Mouse (Mus musculus) CH12.LX (cell line): ENCODE data around the gene Ugcg. TPM values are rescaled to one million over a fixed set of nuclear protein-coding genes. Genes with fewer than 3 reads are reported as not detected.

Experiments used
- DNase-seq: peaks from one replicate; pipeline ENCODE4 v3.0.0-alpha.2; 2013; ENCODE audit errors: extremely low read depth
- H3K27ac ChIP-seq: 2 replicates; pipeline ENCODE4 v1.5.1; 2012; ENCODE audit warnings: low read depth, mild to moderate bottlenecking, control low read depth, moderate library complexity; ENCODE audit not compliant: insufficient read depth
- H3K27me3 ChIP-seq: replicated peaks from 2 replicates; pipeline ENCODE3; 2012; ENCODE audit warnings: inconsistent platforms
- H3K36me3 ChIP-seq, 2 experiments: replicated peaks in 1 of 2; 2 replicates each; pipeline versions ENCODE3 to v1.6.1; 2012; ENCODE audit warnings: inconsistent platforms in 1 of 2, low read length in 1 of 2, mild to moderate bottlenecking in 1 of 2, mixed read lengths in 1 of 2, moderate library complexity in 1 of 2; ENCODE audit not compliant: control insufficient read depth in 1 of 2, insufficient read depth in 1 of 2
- H3K4me1 ChIP-seq, 2 experiments: 2 replicates each; pipeline ENCODE4 v1.6.1; 2012; ENCODE audit warnings: inconsistent platforms in 1 of 2, moderate library complexity in 1 of 2; ENCODE audit not compliant: insufficient read depth in 2 of 2, control insufficient read depth in 1 of 2
- H3K4me2 ChIP-seq: 2 replicates; pipeline ENCODE4 v1.6.1; 2012; ENCODE audit warnings: low read depth, mild to moderate bottlenecking, control low read depth; ENCODE audit not compliant: poor library complexity, insufficient read depth, severe bottlenecking
- H3K4me3 ChIP-seq, 3 experiments: fragments of 150-350 bp in 1 of 3; sonication (generic) in 1 of 3; replicated peaks in 1 of 3; 2 replicates each; pipeline versions ENCODE3 to v1.5.1; 2011 to 2012; ENCODE audit warnings: low read depth in 2 of 3, low read length in 2 of 3, mild to moderate bottlenecking in 2 of 3, moderate library complexity in 2 of 3, control low read depth in 1 of 3, improper control_type of control experiment in 1 of 3, inconsistent platforms in 1 of 3, mixed read lengths in 1 of 3; ENCODE audit not compliant: poor library complexity in 1 of 3
- H3K79me2 ChIP-seq: replicated peaks from 2 replicates; pipeline ENCODE4 v1.6.1; 2012; ENCODE audit warnings: mild to moderate bottlenecking, moderate library complexity; ENCODE audit not compliant: control insufficient read depth, poor library complexity, insufficient read depth, severe bottlenecking; ENCODE audit errors: extremely low read depth
- H3K9ac ChIP-seq: 2 replicates; pipeline ENCODE4 v1.6.1; 2012; ENCODE audit warnings: low read depth, mild to moderate bottlenecking, control low read depth, moderate library complexity; ENCODE audit not compliant: insufficient read depth
- H3K9me3 ChIP-seq: replicated peaks from 2 replicates; pipeline ENCODE3; 2012; ENCODE audit warnings: low read length, inconsistent platforms, mixed read lengths
- BHLHE40 ChIP-seq: IDR thresholded peaks from 2 replicates; pipeline ENCODE4 v1.6.1; 2011; ENCODE audit warnings: mild to moderate bottlenecking, low read depth, low read length, improper control_type of control experiment
- CHD2 ChIP-seq: IDR thresholded peaks from 2 replicates; pipeline ENCODE4 v1.6.1; 2011; ENCODE audit warnings: low read length, improper control_type of control experiment
- ETS1 ChIP-seq: conservative IDR thresholded peaks from 2 replicates; pipeline ENCODE4 v1.6.1; 2012; ENCODE audit warnings: low read depth, mild to moderate bottlenecking, inconsistent platforms, low read length, improper control_type of control experiment, moderate library complexity
- HCFC1 ChIP-seq: IDR thresholded peaks from 2 replicates; pipeline ENCODE4 v1.6.1; 2012; ENCODE audit warnings: low read depth, mild to moderate bottlenecking, inconsistent platforms, low read length, improper control_type of control experiment
- IRF4 ChIP-seq: IDR thresholded peaks from 2 replicates; pipeline ENCODE4 v1.6.1; 2014; ENCODE audit warnings: low read depth, mild to moderate bottlenecking, inconsistent platforms, low read length, improper control_type of control experiment
- KAT2A ChIP-seq: IDR thresholded peaks from 2 replicates; pipeline ENCODE4 v1.6.1; 2012; ENCODE audit warnings: low read length, improper control_type of control experiment, inconsistent platforms; ENCODE audit not compliant: insufficient replicate concordance
- MAX ChIP-seq: IDR thresholded peaks from 2 replicates; pipeline ENCODE4 v1.6.1; 2011; ENCODE audit warnings: low read length, improper control_type of control experiment
- POLR2A ChIP-seq: IDR thresholded peaks from 2 replicates; pipeline ENCODE4 v1.6.1; 2011; ENCODE audit warnings: low read depth, mild to moderate bottlenecking, improper control_type of control experiment, low read length
- RCOR1 ChIP-seq: conservative IDR thresholded peaks from 2 replicates; pipeline ENCODE4 v1.6.1; 2012; ENCODE audit warnings: low read depth, mild to moderate bottlenecking, inconsistent platforms, low read length, improper control_type of control experiment
- SMC3 ChIP-seq: IDR thresholded peaks from 2 replicates; pipeline ENCODE4 v1.6.1; 2011; ENCODE audit warnings: low read depth, low read length, improper control_type of control experiment
- TBP ChIP-seq: conservative IDR thresholded peaks from 2 replicates; pipeline ENCODE4 v1.6.1; 2011; ENCODE audit warnings: low read depth, low read length, improper control_type of control experiment
- TCF12 ChIP-seq: IDR thresholded peaks from 2 replicates; pipeline ENCODE4 v1.6.1; 2014; ENCODE audit warnings: low read depth, mild to moderate bottlenecking, inconsistent platforms, low read length, improper control_type of control experiment
- UBTF ChIP-seq: IDR thresholded peaks from 2 replicates; pipeline ENCODE4 v1.6.1; 2012; ENCODE audit warnings: low read depth, mild to moderate bottlenecking, inconsistent platforms, low read length, improper control_type of control experiment, moderate library complexity
- ZNF384 ChIP-seq: IDR thresholded peaks from 2 replicates; pipeline ENCODE4 v1.6.1; 2012; ENCODE audit warnings: low read depth, low read length, improper control_type of control experiment, inconsistent platforms
- dilution Hi-C: fragments of 300-500 bp; cut with MboI; formaldehyde crosslinking; loops from 2 replicates; pipeline ENCODE4 v1.14.3; 2020; ENCODE audit warnings: low sequenced_read_pairs; ENCODE audit not compliant: extremely low pct_unique_long_range_greater_than_20kb, extremely low pct_ligation_motif_present
- in situ Hi-C: fragments of 300-500 bp; cut with MboI; formaldehyde crosslinking; loops from 3 replicates; pipeline ENCODE4 v1.14.3; 2019; ENCODE audit warnings: low sequenced_read_pairs, low pct_ligation_motif_present, low pct_unique_long_range_greater_than_20kb, mixed read lengths
- polyA plus RNA-seq: library from polyadenylated mRNA; unstranded; fragments of >175 nt; gene quantifications from 2 replicates; pipeline ENCODE4 v1.2.1, GENCODE M21; 2012; ENCODE audit warnings: low read depth; ENCODE audit not compliant: insufficient read length
- total RNA-seq, 2 experiments: library from RNA; depleted of rRNA; stranded (reverse); fragments of 300-350 nt in 1 of 2; fragments of >200 nt in 1 of 2; gene quantifications; 2 replicates each; pipeline ENCODE4 v1.2.3; 2012 to 2014

The Ugcg gene
- total and polyA plus RNA-seq, 3 experiments = 25.8 to 69.5 (median 28.7) TPM

GRCm38 (mm10) chr4:59196346-59197077 lies 7.5 kb downstream of the Ugcg start:
- H3K4me1 ChIP-seq = peaks cover 40 to 86% of the 10 kb centered on the region in 2 experiments
- in situ Hi-C loops (loop anchor here (25.0 kb wide), 1 partner anchor 141 kb away; no protein-coding TSS in a partner anchor), dilution Hi-C loops (no loop called here)
- DNase-seq = no peak
- peak overlapping the region in 1 of 3 experiments; percentile 5 for H3K4me3 ChIP-seq
- peaks cover 0 to 19% of the 10 kb centered on the region in 2 experiments for H3K36me3 ChIP-seq
- no peaks in the 10 kb centered on the region for H3K27me3 ChIP-seq
- H3K9ac ChIP-seq = no peak overlapping the region; the same call in 1 of the 2 replicates
- no peak overlapping the region for H3K27ac ChIP-seq
- TF ChIP-seq UBTF = no peak
- TF ChIP-seq IRF4 = no peak
- no peak for TF ChIP-seq HCFC1
- H3K79me2 ChIP-seq = peaks cover 80% of the 10 kb centered on the region
- H3K9me3 ChIP-seq = no peaks in the 10 kb centered on the region
- peak overlapping the region; percentile 61 for H3K4me2 ChIP-seq

GRCm38 (mm10) chr4:59197078-59197424 lies 8.0 kb downstream of the Ugcg start:
- TF ChIP-seq TBP = no peak
- TF ChIP-seq SMC3 = no peak
- TF ChIP-seq KAT2A = no peak
- TF ChIP-seq ETS1 = no peak
- no peak for TF ChIP-seq ZNF384
- no peak for TF ChIP-seq POLR2A
- TF ChIP-seq TCF12 = no peak
- no peak for TF ChIP-seq RCOR1
- TF ChIP-seq CHD2 = no peak
- no peak for TF ChIP-seq BHLHE40
- no peak for TF ChIP-seq IRF4
- no peak for TF ChIP-seq MAX
- Histone ChIP-seq H3K36me3 (peaks cover 0 to 19% of the 10 kb centered on the region in 2 experiments), H3K4me2 (peak overlapping the region; percentile 61), H3K79me2 (peaks cover 81% of the 10 kb centered on the region), H3K27ac (0 out of 2 replicates have a peak overlapping the region, but pooled peaks have one; percentile 18), H3K27me3 (no peaks in the 10 kb centered on the region), H3K4me3 (no peak overlapping the region), H3K9me3 (no peaks in the 10 kb centered on the region), H3K9ac (no peak overlapping the region), H3K4me1 (peaks cover 40 to 88% of the 10 kb centered on the region in 2 experiments)
- in situ Hi-C loops (loop anchor here (25.0 kb wide), 1 partner anchor 140 kb away; no protein-coding TSS in a partner anchor), dilution Hi-C loops (no loop called here)
- DNase-seq = no peak
